Mouse (Mus musculus): ENCODE results near the gene Ttc13. TPM values are rescaled to one million over a fixed set of nuclear protein-coding genes. Genes with fewer than 3 reads are reported as not detected.
A peak's percentile ranks its signal among the peaks of the same experiment; 100 is the strongest.

The Ttc13 gene
- polyA plus RNA-seq, 1 experiment from 2014 or later, result 52.5 TPM

DNA sequence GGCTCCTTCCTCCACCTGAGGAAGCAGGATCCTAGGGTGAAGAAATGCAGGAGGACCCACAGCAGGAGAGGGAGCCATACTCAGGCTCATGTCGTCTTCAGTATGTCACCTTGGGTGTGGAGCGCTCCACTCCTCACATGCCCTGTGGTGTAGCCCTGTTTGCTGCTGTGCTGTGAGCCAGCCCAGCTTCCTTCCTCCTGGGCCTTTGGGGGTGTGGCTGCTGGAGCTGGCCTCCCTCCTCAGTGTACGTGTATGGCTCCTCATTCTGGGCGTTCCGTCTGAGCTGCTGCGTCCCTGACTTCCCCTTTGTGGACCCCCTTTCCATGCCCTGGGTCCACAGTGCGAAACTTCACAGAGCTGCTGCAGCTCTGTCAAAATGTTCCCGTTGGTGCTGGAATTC is 11.0 kb upstream of the Ttc13 start:
- no peaks in the 10 kb centered on the region for H3K4me1 ChIP-seq (ENCODE audit: insufficient read depth)
- no peaks in the 10 kb centered on the region for H3K9me3 ChIP-seq (ENCODE audit: low read depth, low read length)
- no peak overlapping the region for H3K9ac ChIP-seq
- WGBS, result 79% methylated on average over 8 of the region's 8 CpGs
- no peak overlapping the region for H3K4me2 ChIP-seq
- DNase-seq, result no peak
- H3K4me3 ChIP-seq (ENCODE audit: low read depth, low read length), result no peak overlapping the region
- H3K27me3 ChIP-seq (ENCODE audit: insufficient read depth, low read length), result no peaks in the 10 kb centered on the region
- H3K27ac ChIP-seq (ENCODE audit: low read depth), result no peak overlapping the region
- peaks cover 68% of the 10 kb centered on the region for H3K36me3 ChIP-seq (ENCODE audit: insufficient read depth)
- no peak for ATAC-seq (ENCODE audit: insufficient read depth)
- TF ChIP-seq CTCF (IDR thresholded peaks at IDR 0.05; ENCODE audit: low read depth), result no peak

DNA sequence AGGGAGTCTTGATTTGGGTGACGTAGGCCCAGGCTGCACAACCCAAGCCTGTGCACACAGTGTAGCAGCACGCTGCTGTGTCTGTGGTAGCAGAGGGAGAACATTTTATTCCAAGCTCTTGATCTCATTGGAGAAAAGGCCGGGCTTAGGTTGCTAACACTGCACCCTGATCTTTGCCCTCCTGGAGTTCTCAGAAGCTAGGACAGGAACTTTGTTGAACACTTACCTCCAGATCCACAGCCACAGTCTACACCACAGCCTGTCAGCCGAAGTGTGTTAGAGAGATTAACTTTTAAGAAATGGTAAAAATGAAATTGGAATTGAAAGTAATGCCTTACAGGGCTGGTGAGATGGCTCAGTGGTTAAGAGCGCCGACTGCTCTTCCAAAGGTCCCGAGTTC is 2.5 kb upstream of the Ttc13 start:
- Histone ChIP-seq H3K27me3 (ENCODE audit: insufficient read depth, low read length) (no peaks in the 10 kb centered on the region), H3K4me1 (ENCODE audit: insufficient read depth) (no peaks in the 10 kb centered on the region; the same call in 1 of the 2 replicates), H3K9me3 (ENCODE audit: low read depth, low read length) (no peaks in the 10 kb centered on the region), H3K36me3 (ENCODE audit: insufficient read depth) (peaks cover 43% of the 10 kb centered on the region), H3K27ac (ENCODE audit: low read depth) (no peak overlapping the region), H3K4me2 (no peak overlapping the region), H3K4me3 (ENCODE audit: low read depth, low read length) (no peak overlapping the region), H3K9ac (no peak overlapping the region)
- no peak for ATAC-seq (ENCODE audit: insufficient read depth)
- DNase-seq, result no peak
- 96% methylated on average over 7 of the region's 7 CpGs for WGBS
- TF ChIP-seq CTCF (IDR thresholded peaks at IDR 0.05; ENCODE audit: low read depth), result no peak

DNA sequence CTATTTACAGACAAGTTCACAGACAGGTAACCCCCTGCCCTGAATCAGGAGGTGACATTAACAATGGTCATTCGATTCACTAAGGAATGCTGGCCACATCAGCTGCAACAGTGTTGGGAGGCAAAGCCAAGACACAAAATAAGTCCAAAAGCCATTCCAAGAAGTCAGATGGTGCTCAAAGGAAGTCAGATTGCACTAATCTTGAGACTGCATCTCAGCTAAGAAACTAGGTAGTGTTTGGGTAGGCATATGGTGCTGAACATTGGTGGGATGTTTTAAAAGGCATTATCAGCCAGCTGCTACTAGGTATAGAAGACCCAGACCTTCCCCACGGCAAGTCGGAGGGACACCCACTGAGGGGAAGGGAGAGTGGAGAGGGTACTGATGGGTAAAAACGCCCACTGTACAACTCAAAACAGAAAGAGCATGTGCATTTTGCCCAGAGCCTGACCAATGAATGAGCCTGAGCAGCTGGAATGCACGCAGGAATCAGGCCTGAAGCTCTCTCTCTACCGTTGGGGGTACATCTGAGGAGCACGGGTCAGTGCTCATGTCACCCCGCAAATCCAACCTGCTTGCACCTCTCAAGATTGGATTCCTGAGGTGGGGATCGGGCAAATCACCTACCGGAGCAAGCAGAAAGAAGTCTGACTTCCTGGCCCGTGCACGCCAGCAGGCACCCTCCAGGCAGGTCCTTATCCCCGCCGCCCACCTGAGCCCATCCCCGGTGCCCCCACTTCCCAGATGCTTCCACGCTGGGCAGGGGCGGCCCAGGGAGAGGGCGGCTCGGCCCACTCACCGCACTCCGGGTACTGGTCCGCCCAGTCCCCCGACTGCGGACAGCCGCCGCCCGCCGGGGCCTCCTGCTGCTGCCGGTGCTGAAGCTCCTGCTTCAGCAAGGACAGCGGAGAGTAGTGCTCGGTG is 583 bp downstream of the Ttc13 start:
- no peak; the same call in 1 of the 2 replicates for ATAC-seq (ENCODE audit: insufficient read depth)
- Histone ChIP-seq H3K27me3 (ENCODE audit: insufficient read depth, low read length) (no peaks in the 10 kb centered on the region), H3K4me1 (ENCODE audit: insufficient read depth) (no peaks in the 10 kb centered on the region; the same call in 1 of the 2 replicates), H3K4me3 (ENCODE audit: low read depth, low read length) (peak overlapping the region; percentile 97), H3K27ac (ENCODE audit: low read depth) (no peak overlapping the region), H3K4me2 (peak overlapping the region; percentile 78), H3K36me3 (ENCODE audit: insufficient read depth) (peaks cover 12% of the 10 kb centered on the region), H3K9ac (peak overlapping the region; percentile 75), H3K9me3 (ENCODE audit: low read depth, low read length) (no peaks in the 10 kb centered on the region)
- WGBS, result 3% methylated on average over 31 of the region's 31 CpGs
- no peak for DNase-seq
- TF ChIP-seq CTCF (IDR thresholded peaks at IDR 0.05; ENCODE audit: low read depth), result no peak

- H3K4me2 ChIP-seq, result no peak overlapping the region
These were observed 1.6 kb downstream of the Ttc13 start for GRCm38 (mm10) chr8:124720133-124720532.

DNA sequence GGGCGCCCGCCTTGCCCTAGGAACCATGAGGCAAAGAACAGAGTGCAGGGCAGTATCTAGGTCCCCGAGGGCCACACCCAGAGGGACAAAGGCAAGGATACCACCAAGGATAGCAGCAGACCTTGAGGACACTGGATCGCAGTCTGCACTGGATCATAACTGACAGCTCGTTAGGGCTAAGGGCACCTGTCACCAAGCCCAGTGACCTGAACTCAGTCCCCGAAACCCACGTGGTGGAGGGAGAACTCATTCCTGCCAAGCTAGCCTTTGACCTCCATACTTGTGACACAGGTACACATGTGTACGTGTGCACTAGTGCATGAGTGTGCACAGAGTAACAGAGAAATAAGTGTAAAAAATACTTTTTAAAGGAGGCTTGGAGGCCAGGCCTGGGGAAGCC is 6.0 kb downstream of the Ttc13 start:
- no peak for TF ChIP-seq CTCF (IDR thresholded peaks at IDR 0.05; ENCODE audit: low read depth)
- Histone ChIP-seq H3K9me3 (ENCODE audit: low read depth, low read length) (no peaks in the 10 kb centered on the region), H3K4me2 (no peak overlapping the region), H3K4me1 (ENCODE audit: insufficient read depth) (no peaks in the 10 kb centered on the region), H3K36me3 (ENCODE audit: insufficient read depth) (peaks cover 21% of the 10 kb centered on the region), H3K27ac (ENCODE audit: low read depth) (no peak overlapping the region), H3K9ac (no peak overlapping the region), H3K27me3 (ENCODE audit: insufficient read depth, low read length) (no peaks in the 10 kb centered on the region), H3K4me3 (ENCODE audit: low read depth, low read length) (no peak overlapping the region)
- DNase-seq (no peak), ATAC-seq (ENCODE audit: insufficient read depth) (no peak)
- 87% methylated on average over 8 of the region's 8 CpGs for WGBS

More at GRCm38 (mm10) chr8:124720133-124720532, 1.6 kb downstream of the Ttc13 start:
- ATAC-seq (ENCODE audit: insufficient read depth) (no peak), DNase-seq (no peak)
- TF ChIP-seq CTCF (IDR thresholded peaks at IDR 0.05; ENCODE audit: low read depth), result peak; percentile 40; the same call in 1 of the 2 replicates
- WGBS, result 75% methylated on average over 7 of the region's 7 CpGs
- Histone ChIP-seq H3K36me3 (ENCODE audit: insufficient read depth) (peaks cover 5% of the 10 kb centered on the region; the same call in 1 of the 2 replicates), H3K27ac (ENCODE audit: low read depth) (no peak overlapping the region), H3K4me3 (ENCODE audit: low read depth, low read length) (0 out of 2 replicates have a peak overlapping the region, but pooled peaks have one; percentile 97), H3K4me1 (ENCODE audit: insufficient read depth) (no peaks in the 10 kb centered on the region; the same call in 1 of the 2 replicates), H3K27me3 (ENCODE audit: insufficient read depth, low read length) (no peaks in the 10 kb centered on the region), H3K9me3 (ENCODE audit: low read depth, low read length) (no peaks in the 10 kb centered on the region), H3K9ac (no peak overlapping the region)

- peaks cover 41% of the 10 kb centered on the region for H3K36me3 ChIP-seq (ENCODE audit: insufficient read depth)
- H3K4me2 ChIP-seq, result no peak overlapping the region
- no peak for TF ChIP-seq CTCF (IDR thresholded peaks at IDR 0.05; ENCODE audit: low read depth)
- H3K4me1 ChIP-seq (ENCODE audit: insufficient read depth), result no peaks in the 10 kb centered on the region
- WGBS, result 88% methylated on average over 6 of the region's 6 CpGs
- no peak for DNase-seq
- H3K4me3 ChIP-seq (ENCODE audit: low read depth, low read length), result no peak overlapping the region
- ATAC-seq (ENCODE audit: insufficient read depth), result no peak
- no peak overlapping the region for H3K27ac ChIP-seq (ENCODE audit: low read depth)
- no peak overlapping the region for H3K9ac ChIP-seq
- no peaks in the 10 kb centered on the region for H3K9me3 ChIP-seq (ENCODE audit: low read depth, low read length)
- H3K27me3 ChIP-seq (ENCODE audit: insufficient read depth, low read length), result no peaks in the 10 kb centered on the region
These were observed 8.6 kb downstream of the Ttc13 start for GRCm38 (mm10) chr8:124713207-124713606.

- WGBS, result 94% methylated on average over 8 of the region's 8 CpGs
- ATAC-seq (ENCODE audit: insufficient read depth) (no peak), DNase-seq (no peak)
- H3K4me3 ChIP-seq (ENCODE audit: low read depth, low read length), result no peak overlapping the region
- H3K27me3 ChIP-seq (ENCODE audit: insufficient read depth, low read length), result no peaks in the 10 kb centered on the region
- H3K9me3 ChIP-seq (ENCODE audit: low read depth, low read length), result no peaks in the 10 kb centered on the region
- no peak overlapping the region for H3K4me2 ChIP-seq
- H3K4me1 ChIP-seq (ENCODE audit: insufficient read depth), result no peaks in the 10 kb centered on the region
- no peak overlapping the region for H3K27ac ChIP-seq (ENCODE audit: low read depth)
- H3K9ac ChIP-seq, result no peak overlapping the region
- no peak for TF ChIP-seq CTCF (IDR thresholded peaks at IDR 0.05; ENCODE audit: low read depth)
- H3K36me3 ChIP-seq (ENCODE audit: insufficient read depth), result peaks cover 40% of the 10 kb centered on the region
These were observed 16.0 kb downstream of the Ttc13 start for GRCm38 (mm10) chr8:124705823-124706222.

All from lung, embryonic 14.5 days (tissue).